Mouse (Mus musculus) erythroblast, adult 5-6 weeks (primary cell): ENCODE data around the gene Snrpb. TPM values are rescaled to one million over a fixed set of nuclear protein-coding genes. Genes with fewer than 3 reads are reported as not detected.

ENCODE experiments used
- ATAC-seq: replicated peaks from 2 replicates; pipeline ENCODE4 v1.8.0; 2016; ENCODE audit warnings: moderate number of reproducible peaks, mild to moderate bottlenecking, moderate TSS enrichment, inconsistent platforms; ENCODE audit not compliant: poor library complexity, low FRiP score, severe bottlenecking
- total RNA-seq, 2 experiments: library from RNA; stranded (forward) in 1 of 2; stranded (reverse) in 1 of 2; fragments of 150-400 nt in 1 of 2; fragments of 200-764, 138-1000 nt in 1 of 2; gene quantifications; 2 replicates each; pipeline versions ENCODE4 v1.2.3 to v1.2.4; 2015 to 2017; ENCODE audit warnings: low replicate concordance in 2 of 2

The Snrpb gene
- total RNA-seq, 2 experiments from 2014 or later, result 46.3 to 67.6 TPM

DNA sequence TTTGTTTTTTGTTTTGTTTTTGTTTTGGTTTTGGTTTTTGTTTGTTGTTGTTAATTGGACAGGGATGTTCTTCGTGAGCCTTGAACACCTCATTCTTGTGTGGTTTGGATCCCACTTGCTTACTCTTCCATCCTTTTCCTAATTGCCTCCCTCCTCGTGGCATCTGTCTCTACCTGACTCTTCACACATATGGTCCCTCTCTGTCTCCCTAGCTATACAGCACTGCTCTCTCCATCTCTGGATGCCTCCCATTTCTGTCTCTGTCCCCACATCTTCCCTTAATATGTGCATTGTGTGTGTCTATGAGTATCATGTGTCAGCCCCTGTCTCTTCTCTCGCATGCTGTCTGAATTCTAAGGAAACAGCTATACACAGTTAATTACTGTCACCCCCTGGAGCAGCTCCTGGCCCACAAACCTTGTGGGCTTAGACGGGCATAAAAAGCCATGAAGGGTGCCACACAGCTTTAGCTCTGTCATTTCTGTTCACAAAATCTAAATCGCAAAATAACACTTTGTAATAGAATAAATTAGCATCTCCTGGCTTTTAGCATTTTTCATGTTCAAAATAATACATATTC is 33.0 kb downstream of the Snrpb start:
- no peak for ATAC-seq

DNA sequence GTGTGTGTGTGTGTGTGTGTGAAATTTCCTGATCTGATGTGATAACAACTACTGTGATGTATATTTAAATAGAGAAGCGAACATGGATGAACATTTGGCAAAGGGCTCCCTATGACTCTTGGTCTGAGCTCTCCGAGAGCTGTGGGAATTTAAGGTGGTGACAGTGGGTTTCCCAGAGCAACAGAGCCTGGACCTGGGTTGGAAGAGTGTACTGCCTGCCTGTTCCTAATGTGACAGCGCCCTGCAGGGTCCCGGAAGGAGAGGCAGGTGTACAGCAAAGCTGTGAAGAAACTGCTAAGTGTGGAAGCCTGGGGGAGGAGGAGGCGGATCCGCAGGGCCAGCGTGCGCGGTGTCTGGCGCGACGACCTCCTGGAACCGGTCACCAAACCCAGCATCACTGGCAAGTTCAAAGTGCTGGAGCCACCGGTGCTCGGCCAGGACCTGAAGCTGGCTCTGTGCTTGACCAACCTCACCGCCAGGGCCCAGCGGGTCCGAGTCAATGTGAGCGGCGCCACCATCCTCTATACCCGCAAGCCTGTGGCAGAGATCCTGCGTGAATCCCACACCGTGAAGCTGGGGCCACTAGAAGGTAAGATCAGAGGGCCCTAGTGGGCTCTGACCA is 34.4 kb downstream of the Snrpb start:
- no peak for ATAC-seq

DNA sequence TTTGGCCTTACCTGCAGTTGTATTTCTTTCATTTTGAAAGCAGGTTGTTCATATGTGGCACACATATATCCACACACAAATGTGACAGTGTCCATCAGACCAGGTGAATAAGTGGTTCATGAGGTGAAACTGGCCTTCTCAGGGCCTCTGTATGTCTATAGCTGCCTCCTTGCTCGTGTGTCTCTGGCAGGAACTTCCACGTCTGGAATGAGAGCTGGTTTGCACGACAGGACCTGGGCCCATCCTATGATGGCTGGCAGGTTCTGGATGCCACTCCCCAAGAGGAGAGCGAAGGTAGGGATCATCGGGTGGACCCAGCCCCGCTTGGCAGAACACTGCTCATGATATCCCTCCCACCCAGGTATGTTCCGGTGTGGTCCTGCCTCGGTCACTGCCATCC is 36.2 kb downstream of the Snrpb start:
- ATAC-seq, result no peak

DNA sequence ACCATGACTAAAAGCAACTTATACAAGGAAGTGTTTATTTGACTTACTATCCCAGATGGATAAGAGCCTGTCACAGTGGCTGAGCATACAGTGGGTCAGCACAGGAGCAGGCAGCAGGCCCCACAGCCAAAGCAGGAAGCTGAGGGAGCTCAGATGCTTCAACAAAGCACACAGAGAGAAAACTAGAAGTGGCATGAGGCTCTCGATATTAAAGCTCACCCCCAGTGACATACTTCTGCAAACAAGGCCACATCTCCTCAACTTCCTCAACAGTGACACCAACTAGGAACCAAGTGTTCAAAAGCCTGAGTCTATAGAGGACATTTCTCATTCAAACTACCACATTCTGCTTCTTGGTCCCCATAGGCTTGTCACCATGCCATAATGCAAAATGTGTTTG is 49.5 kb downstream of the Snrpb start:
- ATAC-seq, result no peak

DNA sequence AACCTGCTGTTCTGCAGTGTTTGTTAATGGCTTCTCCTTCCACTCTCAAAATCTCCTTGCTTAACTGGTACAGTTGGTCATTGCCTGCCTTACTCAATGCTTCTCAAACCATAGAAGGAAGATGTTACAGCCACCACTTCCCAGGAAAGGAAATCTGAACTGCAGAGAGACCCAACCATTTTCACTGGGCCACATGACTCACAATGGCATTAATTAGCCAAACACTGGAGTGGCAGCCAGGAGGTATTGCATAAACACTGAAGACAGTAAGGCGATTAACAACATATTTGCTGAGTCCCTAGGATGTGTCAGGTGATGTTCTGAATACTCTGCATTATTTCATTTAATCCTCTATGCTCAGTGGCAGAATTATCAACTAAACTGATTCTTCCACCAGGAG is 53.1 kb downstream of the Snrpb start:
- ATAC-seq, result no peak

DNA sequence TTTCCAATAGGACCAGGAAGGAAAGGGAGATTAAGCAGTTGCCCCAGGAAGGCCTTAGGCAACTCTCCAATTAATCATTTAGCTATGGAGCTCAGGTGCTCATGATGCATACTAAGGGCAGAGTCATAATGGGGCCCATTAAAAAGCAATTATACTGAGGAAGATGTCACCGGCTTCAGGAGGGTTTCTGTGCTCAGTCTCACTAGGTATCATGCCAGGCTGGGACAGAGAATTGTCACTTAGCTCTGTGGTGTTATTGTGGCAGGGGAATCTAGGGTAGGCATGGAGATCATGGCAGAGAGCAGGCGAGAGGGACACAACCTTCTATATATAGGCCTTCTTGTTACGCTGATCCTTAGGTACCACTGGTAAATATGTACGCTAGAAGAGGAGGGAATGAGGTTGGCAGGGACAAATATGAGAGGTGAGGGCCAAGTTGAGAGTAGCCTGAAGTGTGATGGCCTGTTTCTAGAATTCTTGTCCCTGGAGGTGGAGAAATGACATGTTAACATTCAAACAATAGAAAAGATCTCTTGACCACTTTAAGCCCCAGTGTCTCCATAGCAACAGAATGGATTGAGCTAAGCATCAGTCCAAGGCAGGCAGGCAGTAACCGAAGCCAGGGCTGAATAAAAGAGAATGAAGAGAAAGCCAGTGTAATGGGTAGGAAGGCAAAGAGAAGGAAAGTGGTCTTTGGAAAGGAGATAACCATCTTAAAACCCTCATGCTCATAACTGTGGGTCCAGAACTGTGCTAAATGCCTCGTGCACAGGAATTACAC is 53.7 kb downstream of the Snrpb start:
- ATAC-seq, result no peak

Other genes starting within 250 kb of the Snrpb start
- gene Tgm3, start 167.1 kb downstream of the Snrpb start, total RNA-seq (2015; ENCODE audit: low replicate concordance), result 0.63 and 2.3 TPM in 2 replicates
- 0.28 TPM in 1 of 2 replicates, not detected in the other for gene Tgm3, start 167.1 kb downstream of the Snrpb start, total RNA-seq (2017; ENCODE audit: low replicate concordance)
- gene Tgm6, start 67.0 kb downstream of the Snrpb start, total RNA-seq (2015; ENCODE audit: low replicate concordance), result not detected in 2 replicates
- not detected in 2 replicates for gene Tgm6, start 67.0 kb downstream of the Snrpb start, total RNA-seq (2017; ENCODE audit: low replicate concordance)
- not detected in 2 replicates for gene Tmc2, start 15.8 kb upstream of the Snrpb start, total RNA-seq (2015; ENCODE audit: low replicate concordance)
- gene Tmc2, start 15.8 kb upstream of the Snrpb start, total RNA-seq (2017; ENCODE audit: low replicate concordance), result not detected in 2 replicates
- gene Nop56, start 95.0 kb upstream of the Snrpb start, total RNA-seq (2015; ENCODE audit: low replicate concordance), result 86.7 and 101 TPM in 2 replicates
- 84.8 and 111 TPM in 2 replicates for gene Nop56, start 95.0 kb upstream of the Snrpb start, total RNA-seq (2017; ENCODE audit: low replicate concordance)
- 44.5 and 51.5 TPM in 2 replicates for gene Idh3b, start 105.1 kb upstream of the Snrpb start, total RNA-seq (2015; ENCODE audit: low replicate concordance)
- gene Idh3b, start 105.1 kb upstream of the Snrpb start, total RNA-seq (2017; ENCODE audit: low replicate concordance), result 19.8 and 27.0 TPM in 2 replicates
- gene Ebf4, start 115.8 kb upstream of the Snrpb start, total RNA-seq (2015; ENCODE audit: low replicate concordance), result not detected in 2 replicates
- 0.84 TPM in 1 of 2 replicates, not detected in the other for gene Ebf4, start 115.8 kb upstream of the Snrpb start, total RNA-seq (2017; ENCODE audit: low replicate concordance)
- not detected in 2 replicates for gene Cpxm1, start 218.2 kb upstream of the Snrpb start, total RNA-seq (2015; ENCODE audit: low replicate concordance)
- not detected in 2 replicates for gene Cpxm1, start 218.2 kb upstream of the Snrpb start, total RNA-seq (2017; ENCODE audit: low replicate concordance)
- not detected in 2 replicates for gene Gm28372, start 225.8 kb upstream of the Snrpb start, total RNA-seq (2015; ENCODE audit: low replicate concordance)
- not detected in 2 replicates for gene Gm28372, start 225.8 kb upstream of the Snrpb start, total RNA-seq (2017; ENCODE audit: low replicate concordance)
- gene 1700020A23Rik, start 225.9 kb upstream of the Snrpb start, total RNA-seq (2015; ENCODE audit: low replicate concordance), result not detected in 2 replicates
- gene 1700020A23Rik, start 225.9 kb upstream of the Snrpb start, total RNA-seq (2017; ENCODE audit: low replicate concordance), result not detected in 2 replicates
- not detected in 2 replicates for gene Tmem239, start 227.1 kb upstream of the Snrpb start, total RNA-seq (2015; ENCODE audit: low replicate concordance)
- gene Tmem239, start 227.1 kb upstream of the Snrpb start, total RNA-seq (2017; ENCODE audit: low replicate concordance), result not detected in 2 replicates
- 35.1 and 78.4 TPM in 2 replicates for gene Vps16, start 244.9 kb upstream of the Snrpb start, total RNA-seq (2015; ENCODE audit: low replicate concordance)
- gene Vps16, start 244.9 kb upstream of the Snrpb start, total RNA-seq (2017; ENCODE audit: low replicate concordance), result 37.1 and 47.7 TPM in 2 replicates
- gene Pced1a, start 245.3 kb upstream of the Snrpb start, total RNA-seq (2015; ENCODE audit: low replicate concordance), result 2.1 and 6.0 TPM in 2 replicates
- gene Pced1a, start 245.3 kb upstream of the Snrpb start, total RNA-seq (2017; ENCODE audit: low replicate concordance), result 1.7 and 2.8 TPM in 2 replicates